Mouse (Mus musculus): ENCODE measurements around the gene 1700020D05Rik. TPM values are rescaled to one million over a fixed set of nuclear protein-coding genes. Genes with fewer than 3 reads are reported as not detected.

The 1700020D05Rik gene
- not detected in 2 replicates for polyA plus RNA-seq (2021; fragmentation: Nextera tagmentation)
- long read RNA-seq, experiment 1 = 0 reads
- long read RNA-seq, experiment 2 = 0 reads

GRCm38 (mm10) chr19:5503687-5504086 is at the start of gene 1700020D05Rik:
TSS of gene 1700020D05Rik (minus strand) at chr19:5503787.

GRCm38 (mm10) chr19:5510031-5511026 is 6.7 kb upstream of the 1700020D05Rik start, which contains the start of gene Snx32:
TSS of gene Snx32 (minus strand) at chr19:5510538.

GRCm38 (mm10) chr19:5490313-5490897 is 13.2 kb downstream of the 1700020D05Rik start, which contains the start of gene Cfl1:
TSS of gene Cfl1 (plus strand) at chr19:5490455.

GRCm38 (mm10) chr19:5487768-5488550 is 15.6 kb downstream of the 1700020D05Rik start, which contains the start of gene Mus81:
TSS of gene Mus81 (minus strand) at chr19:5488402.

GRCm38 (mm10) chr19:5473720-5474119 is 29.9 kb downstream of the 1700020D05Rik start, which contains the start of gene Efemp2:
TSS of gene Efemp2 (plus strand) at chr19:5473954.

GRCm38 (mm10) chr19:5468374-5468773 is 35.2 kb downstream of the 1700020D05Rik start, which contains the start of gene Ctsw:
TSS of gene Ctsw (minus strand) at chr19:5468507.

GRCm38 (mm10) chr19:5460465-5460911 is 43.1 kb downstream of the 1700020D05Rik start, which contains the start of gene Fibp:
TSS of gene Fibp (plus strand) at chr19:5460615.

GRCm38 (mm10) chr19:5457746-5458442 is 45.7 kb downstream of the 1700020D05Rik start, which contains the start of gene Ccdc85b:
TSS of gene Ccdc85b (minus strand) at chr19:5457894.

Other genes starting within 250 kb of the 1700020D05Rik start
- gene Pacs1, start 230.7 kb downstream of the 1700020D05Rik start, polyA plus RNA-seq (2021; fragmentation: Nextera tagmentation) = 18.5 and 34.5 TPM in 2 replicates
- 203 and 220 TPM in 2 replicates for gene Sf3b2, start 208.3 kb downstream of the 1700020D05Rik start, polyA plus RNA-seq (2021; fragmentation: Nextera tagmentation)
- 30.0 and 34.7 TPM in 2 replicates for gene Gal3st3, start 205.5 kb downstream of the 1700020D05Rik start, polyA plus RNA-seq (2021; fragmentation: Nextera tagmentation)
- gene Catsper1, start 168.0 kb downstream of the 1700020D05Rik start, polyA plus RNA-seq (2021; fragmentation: Nextera tagmentation) = not detected in 2 replicates
- 50.0 and 72.9 TPM in 2 replicates for gene Cst6, start 154.2 kb downstream of the 1700020D05Rik start, polyA plus RNA-seq (2021; fragmentation: Nextera tagmentation)
- 29.9 and 34.7 TPM in 2 replicates for gene Eif1ad, start 137.0 kb downstream of the 1700020D05Rik start, polyA plus RNA-seq (2021; fragmentation: Nextera tagmentation)
- 160 and 199 TPM in 2 replicates for gene Banf1, start 136.6 kb downstream of the 1700020D05Rik start, polyA plus RNA-seq (2021; fragmentation: Nextera tagmentation)
- 26.4 and 29.3 TPM in 2 replicates for gene Sart1, start 115.1 kb downstream of the 1700020D05Rik start, polyA plus RNA-seq (2021; fragmentation: Nextera tagmentation)
- not detected in 2 replicates for gene Tsga10ip, start 101.3 kb downstream of the 1700020D05Rik start, polyA plus RNA-seq (2021; fragmentation: Nextera tagmentation)
- 166 and 215 TPM in 2 replicates for gene Drap1, start 78.8 kb downstream of the 1700020D05Rik start, polyA plus RNA-seq (2021; fragmentation: Nextera tagmentation)
- 42.0 and 45.8 TPM in 2 replicates for gene AI837181, start 78.6 kb downstream of the 1700020D05Rik start, polyA plus RNA-seq (2021; fragmentation: Nextera tagmentation)
- 0.19 TPM in 1 of 2 replicates, not detected in the other for gene Fosl1, start 56.2 kb downstream of the 1700020D05Rik start, polyA plus RNA-seq (2021; fragmentation: Nextera tagmentation)
- 20.7 and 40.8 TPM in 2 replicates for gene Ccdc85b, start 45.9 kb downstream of the 1700020D05Rik start, polyA plus RNA-seq (2021; fragmentation: Nextera tagmentation)
- gene Fibp, start 43.2 kb downstream of the 1700020D05Rik start, polyA plus RNA-seq (2021; fragmentation: Nextera tagmentation) = 93.1 and 106 TPM in 2 replicates
- gene Ctsw, start 35.3 kb downstream of the 1700020D05Rik start, polyA plus RNA-seq (2021; fragmentation: Nextera tagmentation) = 0.23 TPM in 1 of 2 replicates, not detected in the other
- 13.0 and 16.9 TPM in 2 replicates for gene Efemp2, start 29.8 kb downstream of the 1700020D05Rik start, polyA plus RNA-seq (2021; fragmentation: Nextera tagmentation)
- 18.7 and 21.5 TPM in 2 replicates for gene Mus81, start 15.4 kb downstream of the 1700020D05Rik start, polyA plus RNA-seq (2021; fragmentation: Nextera tagmentation)
- gene Cfl1, start 13.3 kb downstream of the 1700020D05Rik start, polyA plus RNA-seq (2021; fragmentation: Nextera tagmentation) = 823 and 1,622 TPM in 2 replicates
- gene Snx32, start 6.8 kb upstream of the 1700020D05Rik start, polyA plus RNA-seq (2021; fragmentation: Nextera tagmentation) = 58.0 and 58.2 TPM in 2 replicates
- not detected in 2 replicates for gene Ovol1, start 56.9 kb upstream of the 1700020D05Rik start, polyA plus RNA-seq (2021; fragmentation: Nextera tagmentation)
- gene Ap5b1, start 64.2 kb upstream of the 1700020D05Rik start, polyA plus RNA-seq (2021; fragmentation: Nextera tagmentation) = 2.8 and 3.6 TPM in 2 replicates
- gene Rnaseh2c, start 98.1 kb upstream of the 1700020D05Rik start, polyA plus RNA-seq (2021; fragmentation: Nextera tagmentation) = 63.2 and 67.2 TPM in 2 replicates
- gene Kat5, start 106.5 kb upstream of the 1700020D05Rik start, polyA plus RNA-seq (2021; fragmentation: Nextera tagmentation) = 57.2 and 58.7 TPM in 2 replicates
- 7.7 and 14.6 TPM in 2 replicates for gene Rela, start 133.7 kb upstream of the 1700020D05Rik start, polyA plus RNA-seq (2021; fragmentation: Nextera tagmentation)
- gene Sipa1, start 159.9 kb upstream of the 1700020D05Rik start, polyA plus RNA-seq (2021; fragmentation: Nextera tagmentation) = 5.4 and 5.9 TPM in 2 replicates
- gene Map3k11, start 185.0 kb upstream of the 1700020D05Rik start, polyA plus RNA-seq (2021; fragmentation: Nextera tagmentation) = 5.6 and 10.1 TPM in 2 replicates
- 6.8 and 13.0 TPM in 2 replicates for gene Pcnx3, start 185.1 kb upstream of the 1700020D05Rik start, polyA plus RNA-seq (2021; fragmentation: Nextera tagmentation)
- 0.38 and 0.49 TPM in 2 replicates for gene Kcnk7, start 200.6 kb upstream of the 1700020D05Rik start, polyA plus RNA-seq (2021; fragmentation: Nextera tagmentation)
- 13.5 and 14.4 TPM in 2 replicates for gene Ehbp1l1, start 222.5 kb upstream of the 1700020D05Rik start, polyA plus RNA-seq (2021; fragmentation: Nextera tagmentation)
- 22.3 and 26.6 TPM in 2 replicates for gene Fam89b, start 225.9 kb upstream of the 1700020D05Rik start, polyA plus RNA-seq (2021; fragmentation: Nextera tagmentation)
- gene Ltbp3, start 237.1 kb upstream of the 1700020D05Rik start, polyA plus RNA-seq (2021; fragmentation: Nextera tagmentation) = 3.3 and 3.5 TPM in 2 replicates